Mouse (Mus musculus): ENCODE data around the gene Actg1. TPM values are rescaled to one million over a fixed set of nuclear protein-coding genes. Genes with fewer than 3 reads are reported as not detected.
"Not testable (repeated sequence)": the region's sequence is repeated elsewhere in the genome, so short reads cannot be mapped to it uniquely, and the experiment has no call there.

Gene Actg1
- total RNA-seq, 2 experiments from 2014 or later, result 2,305 to 4,544 TPM

- no peak for ATAC-seq (ENCODE audit: poor library complexity, severe bottlenecking)
Measured at GRCm38 (mm10) chr11:120361295-120361694, 13.0 kb upstream of the Actg1 start, which contains the start of gene Fscn2. Gene Fscn2 (plus strand): TSS chr11:120361534.

DNA sequence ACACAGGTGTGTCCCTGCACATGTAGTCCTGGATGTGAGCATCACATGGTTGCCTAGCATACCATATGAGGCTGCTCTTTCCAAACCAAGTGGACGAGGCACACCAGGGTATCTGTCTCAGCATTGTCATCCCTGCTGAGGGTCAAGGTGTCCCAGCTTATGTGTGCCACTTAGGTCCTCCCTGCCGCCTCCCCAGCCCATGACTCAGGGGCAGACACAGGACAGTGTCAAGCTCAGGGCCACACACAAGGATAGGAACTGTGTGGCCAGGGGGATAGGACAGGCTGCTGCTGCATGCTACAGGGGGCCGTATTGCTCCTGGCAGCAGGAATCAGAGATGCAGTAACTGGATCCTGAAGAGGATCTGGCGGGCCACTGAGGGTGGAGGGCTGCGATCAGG is 12.4 kb upstream of the Actg1 start:
- no peak for ATAC-seq (ENCODE audit: poor library complexity, severe bottlenecking)

DNA sequence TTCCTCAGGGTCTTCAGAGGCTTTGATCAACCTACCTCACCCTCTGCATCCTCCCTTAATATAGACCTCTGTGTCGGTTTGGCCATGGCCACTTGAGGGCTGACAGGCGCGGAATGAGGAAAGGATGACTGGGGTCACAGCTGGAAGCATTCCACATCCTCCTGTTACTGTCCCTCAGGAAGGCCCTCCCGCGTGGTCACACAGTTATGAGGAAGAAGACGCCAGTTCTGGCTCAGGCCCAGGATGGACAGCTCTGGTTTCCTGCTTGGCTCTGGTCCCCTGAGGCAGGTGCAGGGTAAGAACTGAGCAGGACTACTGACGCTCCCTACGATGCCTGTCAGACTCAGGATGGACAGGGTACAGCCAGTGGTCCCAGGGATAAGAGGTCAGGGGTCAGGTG is 11.7 kb upstream of the Actg1 start:
- peak; percentile 28 for ATAC-seq (ENCODE audit: poor library complexity, severe bottlenecking)

DNA sequence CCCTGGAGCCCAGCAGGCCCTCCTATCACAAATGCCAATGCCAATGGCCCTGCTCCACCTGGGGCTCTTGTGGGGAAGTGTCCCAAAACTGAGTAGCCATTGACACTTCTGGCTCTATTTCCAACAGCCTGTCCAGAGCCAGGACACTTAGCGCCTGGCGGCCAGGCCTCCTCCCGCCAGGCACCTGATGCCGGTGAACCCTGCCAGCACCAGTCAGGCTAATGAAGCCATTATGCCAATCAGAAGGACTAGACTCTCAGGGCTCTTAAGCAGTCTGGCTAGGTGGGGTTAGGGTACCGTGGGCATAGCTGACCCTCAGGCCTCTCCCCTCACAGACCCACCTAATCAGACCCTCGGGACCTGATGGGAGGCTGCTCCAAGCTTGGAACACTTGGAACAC is 11.0 kb upstream of the Actg1 start:
- ATAC-seq (ENCODE audit: poor library complexity, severe bottlenecking), result no peak

DNA sequence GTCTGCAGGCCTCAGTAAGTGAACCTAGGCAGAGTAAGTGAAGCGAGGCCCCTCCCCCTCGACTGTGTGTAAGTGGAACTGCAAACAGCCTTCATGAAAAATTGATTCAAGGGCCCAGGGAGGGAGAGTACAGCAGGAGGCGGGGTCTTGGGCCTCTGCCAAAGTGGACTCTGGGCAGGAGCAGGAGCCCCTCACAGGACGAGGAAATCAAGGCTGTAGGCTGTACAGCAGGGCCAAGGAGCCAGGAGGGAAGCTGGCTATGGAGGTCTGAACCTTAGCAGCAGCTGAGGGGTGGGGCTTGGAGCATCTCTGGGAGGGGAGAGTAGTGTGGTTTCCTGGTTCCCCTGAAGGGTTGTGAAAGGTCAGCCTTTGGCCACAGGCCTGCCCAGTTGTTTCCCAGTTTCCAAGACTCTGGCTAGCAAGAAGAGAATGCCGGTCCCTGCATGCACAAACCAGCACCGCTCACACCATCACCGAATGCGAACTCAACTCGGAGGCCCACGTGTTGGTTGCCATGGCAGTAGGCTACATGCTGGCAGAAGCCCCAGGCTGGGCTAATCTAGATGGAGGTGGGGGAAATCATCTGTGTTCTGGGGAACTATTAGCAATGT is 9.6 kb upstream of the Actg1 start:
- peak; percentile 42 for ATAC-seq (ENCODE audit: poor library complexity, severe bottlenecking)

DNA sequence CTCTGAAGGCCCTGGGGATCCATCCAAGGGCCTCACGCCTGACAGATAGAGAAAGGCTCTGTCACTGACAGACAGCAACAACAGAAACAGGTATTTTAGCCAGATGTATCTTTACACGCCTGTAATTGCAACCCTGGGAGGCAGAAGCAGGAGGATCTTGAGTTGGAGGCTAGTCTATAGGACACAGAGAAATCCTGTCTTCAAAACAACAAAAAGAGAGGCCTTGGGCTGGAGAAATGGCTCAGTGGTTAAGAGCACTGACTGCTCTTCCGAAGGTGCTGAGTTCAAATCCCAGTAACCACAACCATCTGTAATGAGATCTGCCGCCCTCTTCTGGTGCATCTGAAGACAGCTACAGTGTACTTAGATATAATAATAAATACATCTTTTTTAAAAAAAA is 8.6 kb upstream of the Actg1 start:
- ATAC-seq (ENCODE audit: poor library complexity, severe bottlenecking), result no peak

DNA sequence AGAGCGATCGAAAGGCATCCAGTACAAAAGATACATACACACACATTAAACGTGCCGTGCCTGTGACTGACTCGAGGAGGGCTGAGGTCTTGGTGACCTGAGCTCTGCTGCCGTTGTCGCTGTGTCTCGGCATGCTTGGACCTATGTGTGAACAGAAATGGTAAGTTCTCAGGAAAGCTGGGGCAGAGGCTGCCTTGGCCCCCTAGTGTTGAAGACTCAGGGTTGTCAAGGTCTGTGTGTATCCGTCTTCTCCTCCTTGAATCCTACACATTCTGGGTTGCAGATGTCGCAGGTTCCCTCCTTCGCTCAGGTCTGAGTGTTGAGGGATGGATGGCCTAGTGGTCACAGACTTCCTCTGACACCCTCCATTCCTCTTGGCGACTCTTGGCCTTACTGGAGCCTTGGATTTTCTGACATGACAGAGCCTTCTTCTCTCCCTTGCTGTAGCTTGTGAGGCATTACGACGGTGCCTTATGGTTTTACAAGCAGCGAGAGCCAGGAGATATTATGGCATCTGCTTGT is 8.0 kb upstream of the Actg1 start:
- no peak for ATAC-seq (ENCODE audit: poor library complexity, severe bottlenecking)

DNA sequence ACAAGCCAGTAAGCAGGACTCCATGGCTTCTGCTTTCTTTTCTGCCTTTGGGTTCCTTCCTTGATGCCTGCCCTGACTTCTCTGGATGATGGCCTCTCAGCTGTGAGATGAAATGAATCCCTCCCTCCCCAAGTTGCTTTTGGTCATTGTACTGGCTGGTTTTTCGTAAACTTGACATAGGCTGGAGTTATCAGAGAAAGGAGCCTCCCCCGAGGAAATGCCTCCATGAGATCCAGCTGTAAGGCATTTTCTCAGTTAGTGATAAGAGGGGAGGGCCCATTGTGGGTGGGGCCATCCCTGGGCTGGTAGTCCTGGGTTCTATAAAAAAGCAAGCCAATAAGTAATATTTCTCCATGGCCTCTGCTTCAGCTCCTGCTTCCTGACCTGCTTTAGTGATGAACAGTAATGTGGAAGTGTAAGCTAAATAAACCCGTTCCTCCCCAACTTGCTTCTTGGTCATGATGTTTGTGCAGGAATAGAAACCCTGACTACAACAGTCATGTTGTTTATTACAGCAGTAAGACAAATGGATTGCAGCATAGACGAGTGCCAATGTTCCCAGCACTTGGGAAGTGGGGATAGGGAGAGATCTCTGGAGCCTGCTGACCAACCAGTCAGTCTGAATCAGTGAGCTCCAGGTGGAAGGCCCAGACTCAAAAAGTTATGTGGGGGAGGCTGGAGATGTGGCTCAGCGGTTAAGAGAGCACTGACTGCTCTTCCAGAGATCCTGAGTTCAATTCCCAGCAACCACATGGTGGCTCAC is 7.1 kb upstream of the Actg1 start:
- no peak for ATAC-seq (ENCODE audit: poor library complexity, severe bottlenecking)

DNA sequence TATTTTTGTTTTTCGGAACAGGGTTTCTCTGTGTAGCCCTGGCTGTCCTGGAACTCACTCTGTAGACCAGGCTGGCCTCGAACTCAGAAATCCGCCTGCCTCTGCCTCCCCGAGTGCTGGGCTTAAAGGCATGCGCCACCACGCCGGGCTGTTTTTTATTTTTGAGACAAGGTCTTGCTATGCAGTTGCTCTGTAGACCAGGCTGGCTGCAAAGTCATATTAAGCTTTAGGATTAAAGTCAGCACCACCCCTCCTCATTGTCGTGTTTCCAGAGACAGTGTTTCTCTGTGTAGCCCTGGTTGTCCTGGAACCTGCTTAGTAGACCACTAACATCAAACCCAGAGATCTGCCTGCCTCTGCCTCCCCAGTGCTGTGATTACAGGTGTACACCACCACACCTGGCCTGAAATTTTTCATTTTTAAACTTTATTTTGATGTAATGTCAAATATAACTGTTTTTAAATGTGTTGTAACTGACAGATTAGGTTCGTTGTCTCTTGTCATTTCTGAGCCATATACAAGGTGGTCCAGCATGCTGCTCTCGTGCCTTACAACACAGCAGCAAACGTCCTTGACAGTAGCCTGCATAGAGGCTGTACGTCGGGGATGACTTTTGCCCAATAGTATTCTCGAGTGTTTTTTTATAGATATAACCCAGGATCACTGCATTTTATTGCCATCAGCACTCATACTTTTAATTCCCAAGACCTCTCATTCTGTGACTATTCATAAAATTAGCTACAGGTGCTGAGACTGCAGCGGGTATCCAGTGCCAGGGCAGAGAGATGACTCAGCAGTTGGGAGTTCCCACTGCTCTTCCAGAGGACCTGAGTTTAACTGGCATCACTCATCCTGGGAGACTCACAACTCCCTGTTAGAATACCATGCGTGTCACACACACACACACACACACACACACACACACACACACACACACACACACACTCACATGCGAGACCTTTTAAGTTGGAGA is 6.2 kb upstream of the Actg1 start:
- no peak for ATAC-seq (ENCODE audit: poor library complexity, severe bottlenecking)

DNA sequence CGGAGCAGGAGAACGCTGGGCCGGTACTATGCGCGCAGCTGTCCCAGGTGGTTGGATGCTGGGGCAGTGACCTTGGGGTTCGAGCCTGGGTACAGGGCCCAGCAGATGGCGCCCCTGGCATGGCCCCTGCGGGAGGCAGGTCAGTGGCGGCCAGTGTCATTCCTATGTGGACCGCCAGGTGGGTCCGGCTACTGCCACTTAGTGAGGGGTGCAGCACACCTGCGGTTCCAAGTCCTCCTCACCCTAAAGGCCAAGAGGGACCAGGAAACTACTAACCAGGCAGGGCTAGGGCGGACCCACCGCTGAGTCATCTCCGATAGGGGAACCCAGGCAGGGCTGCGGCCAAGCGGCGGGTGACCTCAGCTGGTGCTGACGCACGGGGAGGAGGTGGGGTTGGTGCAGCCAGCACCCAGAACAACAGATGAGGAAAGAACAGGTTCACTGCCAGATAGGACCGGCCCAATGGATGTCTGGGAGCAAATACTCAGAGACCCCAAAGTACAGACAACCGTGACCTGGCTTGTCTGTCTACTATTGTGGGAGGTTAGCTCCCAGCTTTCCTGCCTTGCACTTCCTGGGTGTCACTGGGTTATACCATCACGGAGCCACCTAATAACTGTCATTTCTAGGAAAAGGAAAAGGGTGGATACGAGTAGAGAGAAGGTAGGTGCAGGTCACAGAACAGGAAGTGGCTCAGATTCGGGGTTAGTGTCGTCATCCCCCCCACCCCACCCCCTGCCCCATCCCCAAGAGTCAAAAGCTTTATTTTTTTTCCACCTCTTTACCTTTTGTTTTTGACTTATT is 5.4 kb upstream of the Actg1 start:
- peak; percentile 63 for ATAC-seq (ENCODE audit: poor library complexity, severe bottlenecking)

GRCm38 (mm10) chr11:120352571-120353290 is 4.4 kb upstream of the Actg1 start:
- no peak for ATAC-seq (ENCODE audit: poor library complexity, severe bottlenecking)

DNA sequence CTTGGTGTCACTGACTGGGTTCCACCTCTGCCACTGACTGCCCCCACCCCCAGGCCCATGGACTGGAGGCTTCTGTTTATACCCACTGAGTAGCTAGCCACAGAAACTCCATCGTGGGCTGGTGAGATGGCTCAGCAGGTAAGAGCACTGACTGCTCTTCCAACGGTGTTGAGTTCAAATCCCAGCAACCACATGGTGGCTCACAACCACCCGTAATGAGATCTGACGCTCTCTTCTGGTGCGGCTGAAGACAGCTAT is 3.7 kb upstream of the Actg1 start:
- ATAC-seq (ENCODE audit: poor library complexity, severe bottlenecking), result not testable (repeated sequence)

GRCm38 (mm10) chr11:120351250-120352092 is 3.1 kb upstream of the Actg1 start:
- ATAC-seq (ENCODE audit: poor library complexity, severe bottlenecking), result no peak

DNA sequence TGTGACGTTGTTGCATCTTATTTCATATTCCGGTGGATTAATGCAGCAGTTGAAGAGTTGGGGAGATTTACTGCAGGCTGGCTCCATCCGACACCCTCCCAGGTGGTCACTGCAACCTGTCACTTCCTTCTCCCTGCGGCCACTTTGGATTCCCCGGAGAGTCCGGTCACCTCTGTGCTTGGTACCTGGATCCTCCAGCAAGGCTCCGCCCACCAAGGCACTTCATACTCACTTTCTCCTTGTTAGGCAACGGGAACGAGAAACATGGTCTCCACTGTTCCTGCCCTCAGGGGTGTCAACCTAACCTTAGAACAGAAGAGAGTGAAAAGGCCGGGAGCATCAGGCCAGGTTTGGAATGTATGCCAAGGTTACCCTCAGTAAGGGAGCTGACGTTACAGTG is 2.4 kb upstream of the Actg1 start:
- no peak for ATAC-seq (ENCODE audit: poor library complexity, severe bottlenecking)

GRCm38 (mm10) chr11:120349986-120350702 is 1.8 kb upstream of the Actg1 start:
- ATAC-seq (ENCODE audit: poor library complexity, severe bottlenecking), result peak; percentile 39

DNA sequence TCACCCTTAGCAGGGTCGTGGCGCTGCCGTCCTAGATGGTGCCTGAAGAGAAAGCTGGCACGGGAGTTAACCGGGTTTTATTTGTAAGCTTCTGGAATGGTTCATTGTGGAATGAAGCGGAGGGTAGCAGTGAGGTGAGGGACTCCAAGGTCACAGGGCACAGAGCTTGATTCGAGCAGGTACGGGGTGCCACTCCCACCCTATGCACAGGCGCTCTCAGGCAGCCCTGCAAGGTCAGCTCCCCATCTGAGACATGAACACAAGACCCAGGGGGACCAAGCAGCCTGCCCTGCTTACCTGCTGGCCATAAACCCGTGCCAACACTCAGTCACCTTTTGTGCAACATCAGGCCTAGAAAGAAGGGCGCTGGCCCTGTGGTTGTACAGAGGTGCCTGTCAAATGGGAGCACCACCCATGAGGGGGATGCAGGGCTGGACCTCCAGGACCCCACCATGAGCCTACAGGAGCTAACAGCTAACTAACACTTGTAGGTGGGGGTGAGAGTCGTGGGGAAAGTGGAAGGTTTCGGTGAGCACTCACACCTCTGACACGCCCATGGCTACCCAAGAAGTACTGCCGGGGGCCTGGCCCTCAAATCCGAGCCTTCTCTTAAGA is 1.1 kb upstream of the Actg1 start:
- no peak for ATAC-seq (ENCODE audit: poor library complexity, severe bottlenecking)

GRCm38 (mm10) chr11:120348684-120349370 is 485 bp upstream of the Actg1 start:
- peak; percentile 0; the same call in 1 of the 2 replicates for ATAC-seq (ENCODE audit: poor library complexity, severe bottlenecking)
